Mouse (Mus musculus) testis, adult 2 months (tissue): ENCODE results near the gene Zfp592.

ENCODE experiments used
- CTCF ChIP-seq: fragments of 200-500 bp; IDR thresholded peaks from 2 replicates; pipeline ENCODE4 v1.5.1; 2012; ENCODE audit warnings: low read depth, mild to moderate bottlenecking, inconsistent platforms, low read length, moderate library complexity; ENCODE audit not compliant: control insufficient read depth, insufficient read depth, insufficient replicate concordance
- POLR2A ChIP-seq: fragments of 200-500 bp; IDR thresholded peaks from 2 replicates; pipeline ENCODE4 v1.6.1; 2012; ENCODE audit warnings: low read depth, mild to moderate bottlenecking, inconsistent platforms, low read length, moderate library complexity; ENCODE audit not compliant: control insufficient read depth

- no peak for TF ChIP-seq POLR2A
- no peak for TF ChIP-seq CTCF
Observed at GRCm38 (mm10) chr7:81078740-81079139, 85.3 kb downstream of the Zfp592 start.
